Mouse (Mus musculus) forebrain, embryonic 10.5 days (tissue): ENCODE data around the gene AL731706.2. TPM values are rescaled to one million over a fixed set of nuclear protein-coding genes. Genes with fewer than 3 reads are reported as not detected.

Experiments used
- DNase-seq: peaks from one replicate; pipeline ENCODE4 v3.0.0-alpha.2; 2017; ENCODE audit warnings: low spot score; ENCODE audit errors: extremely low spot score
- H3K27ac ChIP-seq: fragments of 300-500 bp; sonication (generic); 2 replicates; pipeline ENCODE4 v1.5.1; 2016; ENCODE audit warnings: mild to moderate bottlenecking
- H3K27me3 ChIP-seq: fragments of 300-500 bp; sonication (generic); 2 replicates; pipeline ENCODE4 v1.6.1; 2016; ENCODE audit warnings: mild to moderate bottlenecking; ENCODE audit not compliant: poor library complexity, severe bottlenecking
- H3K36me3 ChIP-seq: fragments of 300-500 bp; sonication (generic); replicated peaks from 2 replicates; pipeline ENCODE4 v1.6.1; 2016; ENCODE audit warnings: mild to moderate bottlenecking, moderate library complexity
- H3K4me1 ChIP-seq: fragments of 300-500 bp; sonication (generic); 2 replicates; pipeline ENCODE4 v1.6.1; 2016
- H3K4me3 ChIP-seq: fragments of 300-500 bp; sonication (generic); 2 replicates; pipeline ENCODE4 v1.5.1; 2016; ENCODE audit warnings: mild to moderate bottlenecking, moderate library complexity
- H3K9me3 ChIP-seq: fragments of 300-500 bp; sonication (generic); 2 replicates; pipeline ENCODE4 v1.6.1; 2016; ENCODE audit warnings: mild to moderate bottlenecking, moderate library complexity
- WGBS: fragments of 180-500 bp; shearing (Covaris S2); methylation state at CpG from one replicate; pipeline ENCODE4 v1.1.7; 2016; 5-methylcytosine and 5-hydroxymethylcytosine counted together
- polyA plus RNA-seq: library from polyadenylated mRNA; unstranded; fragments of >200 nt; fragmentation: Nextera tagmentation; extraction: Ambion mirVana; gene quantifications from 2 replicates; pipeline ENCODE4 v1.2.1, GENCODE M21; 2016

Gene AL731706.2
- 34.8 and 41.4 TPM in 2 replicates for polyA plus RNA-seq

DNA sequence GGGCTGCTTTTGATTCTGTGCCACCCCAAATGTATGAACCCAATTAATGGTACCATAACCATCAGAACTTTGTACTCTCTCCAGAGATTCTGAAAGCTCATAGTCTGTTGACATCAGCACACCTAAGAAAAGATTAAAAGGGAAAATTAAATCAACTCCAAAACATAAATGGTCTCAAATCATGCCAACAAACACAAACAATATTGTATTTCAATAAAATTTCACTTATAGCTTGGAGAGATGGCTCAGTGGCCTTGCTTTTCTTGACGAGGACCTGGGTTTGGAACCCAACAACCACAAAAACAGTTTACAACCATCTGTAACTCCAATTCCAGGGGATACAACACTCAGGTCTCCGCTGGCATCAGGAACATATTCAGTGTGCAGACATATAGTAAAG is at the start of gene AL731706.2:
Gene AL731706.2, minus strand, starts transcription at position 101 of the 400 bp plus-strand sequence.
- Histone ChIP-seq H3K36me3 (peaks cover 59% of the 10 kb centered on the region), H3K4me1 (peaks cover 5% of the 10 kb centered on the region; the same call in 1 of the 2 replicates), H3K9me3 (no peaks in the 10 kb centered on the region), H3K27me3 (no peaks in the 10 kb centered on the region), H3K4me3 (no peak within 1 kb of the TSS), H3K27ac (no peak within 1 kb of the TSS)
- 92% methylated on average over 2 of the region's 2 CpGs for WGBS
- no peak for DNase-seq

DNA sequence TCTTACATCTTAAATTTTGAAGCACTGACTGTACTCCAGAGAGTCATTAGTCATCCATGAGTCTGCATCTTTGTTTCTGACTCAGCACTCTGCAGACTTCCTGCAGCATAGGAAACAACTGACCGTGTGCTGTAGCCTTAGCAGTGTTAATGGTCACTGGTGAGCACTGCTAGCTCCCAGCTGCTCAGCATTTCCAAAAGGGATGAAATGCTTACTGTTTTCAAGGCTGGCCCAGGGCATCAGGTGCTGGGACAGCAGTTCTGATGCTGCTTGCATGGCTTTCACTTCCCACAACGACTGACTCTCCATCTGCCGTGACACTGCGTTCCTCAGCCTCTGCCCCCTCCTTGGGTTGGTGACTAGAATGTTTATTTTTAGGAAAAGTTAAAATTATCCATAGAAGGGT is 35.5 kb upstream of the AL731706.2 start:
- H3K27ac ChIP-seq, result no peak overlapping the region
- no peaks in the 10 kb centered on the region for H3K36me3 ChIP-seq
- no peak for DNase-seq
- H3K9me3 ChIP-seq, result no peaks in the 10 kb centered on the region
- no peak overlapping the region for H3K4me3 ChIP-seq
- no peaks in the 10 kb centered on the region for H3K27me3 ChIP-seq
- 82% methylated on average over 4 of the region's 4 CpGs for WGBS
- H3K4me1 ChIP-seq, result no peaks in the 10 kb centered on the region

GRCm38 (mm10) chr2:136920257-136920993 is 34.9 kb upstream of the AL731706.2 start:
- H3K9me3 ChIP-seq, result no peaks in the 10 kb centered on the region
- WGBS, result 89% methylated on average over 3 of the region's 3 CpGs
- H3K4me1 ChIP-seq, result no peaks in the 10 kb centered on the region
- no peak overlapping the region for H3K4me3 ChIP-seq
- DNase-seq, result no peak
- H3K27me3 ChIP-seq, result no peaks in the 10 kb centered on the region
- H3K27ac ChIP-seq, result no peak overlapping the region
- no peaks in the 10 kb centered on the region for H3K36me3 ChIP-seq

DNA sequence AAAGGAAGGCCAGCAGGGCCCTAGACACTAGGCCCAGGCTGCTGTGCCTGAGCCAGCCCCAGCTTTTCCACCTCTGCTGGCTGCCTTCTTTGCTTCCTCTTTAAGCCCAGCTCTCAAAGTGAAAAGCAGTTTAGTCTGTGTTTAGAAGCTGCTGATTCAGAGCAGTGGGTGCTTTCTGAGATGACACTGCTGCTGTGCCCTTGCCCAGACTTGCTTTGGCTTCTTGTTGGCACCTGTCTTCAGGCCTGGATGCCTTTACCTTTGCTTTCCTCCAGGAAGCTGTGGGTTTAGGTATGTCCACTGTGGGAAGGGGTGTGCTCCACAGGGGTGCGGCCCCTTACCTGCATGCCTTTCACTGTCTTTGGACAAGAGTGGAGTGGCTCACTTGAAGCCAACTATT is 34.0 kb upstream of the AL731706.2 start:
- H3K27ac ChIP-seq, result no peak overlapping the region
- no peaks in the 10 kb centered on the region for H3K36me3 ChIP-seq
- H3K27me3 ChIP-seq, result no peaks in the 10 kb centered on the region
- WGBS, result 97% methylated on average over 1 of the region's 1 CpGs
- peaks cover 4% of the 10 kb centered on the region; the same call in 1 of the 2 replicates for H3K4me1 ChIP-seq
- no peak overlapping the region for H3K4me3 ChIP-seq
- no peak for DNase-seq
- no peaks in the 10 kb centered on the region for H3K9me3 ChIP-seq

DNA sequence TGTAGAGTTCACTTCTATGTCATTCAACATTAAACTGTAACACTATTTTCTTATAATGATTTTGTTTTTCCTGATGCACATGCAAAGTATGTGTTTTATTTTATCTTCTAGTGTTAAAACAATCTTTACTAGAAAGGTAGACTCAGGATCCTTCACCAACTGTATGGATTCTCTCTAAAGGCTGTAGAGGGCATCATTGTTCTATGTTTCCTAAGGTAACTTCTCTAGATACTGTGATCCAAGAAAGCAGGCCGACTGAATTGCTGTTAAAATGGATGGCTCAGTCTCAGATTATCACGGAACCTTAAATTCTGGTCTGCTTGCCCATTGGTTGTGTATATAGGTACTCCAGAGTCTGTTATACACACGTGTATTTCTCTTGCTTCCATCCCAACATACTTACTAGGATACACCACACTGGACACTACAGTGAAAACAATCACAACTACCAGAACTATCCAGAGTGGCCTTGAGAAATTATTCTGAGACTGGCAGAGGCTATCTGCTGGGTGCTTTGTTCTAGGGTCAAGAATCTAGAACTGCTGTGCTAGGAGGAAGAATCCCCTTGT is 28.9 kb upstream of the AL731706.2 start:
- WGBS, result 69% methylated on average over 3 of the region's 3 CpGs
- 0 out of 2 replicates have a peak overlapping the region, but pooled peaks have one; percentile 30 for H3K27ac ChIP-seq
- no peak overlapping the region for H3K4me3 ChIP-seq
- no peaks in the 10 kb centered on the region for H3K36me3 ChIP-seq
- H3K9me3 ChIP-seq, result no peaks in the 10 kb centered on the region
- no peaks in the 10 kb centered on the region for H3K27me3 ChIP-seq
- H3K4me1 ChIP-seq, result peaks cover 37% of the 10 kb centered on the region
- DNase-seq, result no peak

DNA sequence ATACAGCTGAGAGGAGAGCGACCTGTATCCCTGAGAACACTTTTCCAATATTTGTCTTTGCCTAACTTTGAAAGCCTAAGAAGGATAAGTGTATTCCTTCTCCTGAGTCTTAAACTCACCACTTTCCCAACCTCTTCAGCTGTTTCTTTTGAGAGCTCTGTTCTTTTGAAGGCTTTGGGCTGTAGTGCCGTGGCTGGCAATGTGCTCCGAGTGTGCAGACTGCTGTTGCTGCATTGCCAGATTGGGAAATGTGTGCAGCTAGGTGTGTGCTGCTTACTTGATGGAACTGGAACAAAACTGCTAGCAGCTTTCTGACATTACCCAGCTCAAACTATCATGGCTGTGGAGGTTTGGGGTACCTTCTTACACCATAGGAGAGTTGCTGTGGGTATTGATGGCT is 27.5 kb upstream of the AL731706.2 start:
- no peak for DNase-seq
- peaks cover 40% of the 10 kb centered on the region for H3K4me1 ChIP-seq
- peak overlapping the region; percentile 35; the same call in 1 of the 2 replicates for H3K27ac ChIP-seq
- WGBS, result 40% methylated on average over 3 of the region's 3 CpGs
- H3K27me3 ChIP-seq, result no peaks in the 10 kb centered on the region
- H3K36me3 ChIP-seq, result no peaks in the 10 kb centered on the region
- no peaks in the 10 kb centered on the region for H3K9me3 ChIP-seq
- H3K4me3 ChIP-seq, result no peak overlapping the region

- WGBS, result 19% methylated on average over 4 of the region's 4 CpGs
- H3K9me3 ChIP-seq, result no peaks in the 10 kb centered on the region
- no peaks in the 10 kb centered on the region; the same call in 1 of the 2 replicates for H3K36me3 ChIP-seq
- no peaks in the 10 kb centered on the region for H3K27me3 ChIP-seq
- H3K4me1 ChIP-seq, result peaks cover 40% of the 10 kb centered on the region
- DNase-seq, result no peak
- H3K4me3 ChIP-seq, result no peak overlapping the region
- H3K27ac ChIP-seq, result peak overlapping the region; percentile 60
Measured at GRCm38 (mm10) chr2:136911958-136912411, 26.5 kb upstream of the AL731706.2 start.

DNA sequence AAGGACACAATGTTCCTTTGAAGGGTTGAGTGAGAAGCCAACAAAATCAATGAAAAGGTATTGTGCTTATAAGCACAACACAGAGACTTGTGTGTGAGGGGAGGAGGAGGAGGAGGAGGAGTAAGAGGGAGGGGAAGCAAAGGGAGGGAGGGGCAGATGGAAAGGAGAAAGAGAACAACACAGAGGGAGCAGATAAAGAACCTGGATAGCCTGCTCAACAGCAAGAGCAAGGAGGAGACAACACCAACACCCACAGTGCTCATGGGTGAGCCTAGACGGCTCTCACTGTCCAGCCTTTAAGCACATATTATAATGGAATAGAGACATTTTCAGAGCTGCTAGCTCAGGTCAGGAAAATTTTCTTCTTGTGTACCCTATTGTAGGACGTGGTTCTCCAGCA is 23.8 kb upstream of the AL731706.2 start:
- no peak overlapping the region for H3K4me3 ChIP-seq
- H3K4me1 ChIP-seq, result peaks cover 35% of the 10 kb centered on the region
- no peak overlapping the region; the same call in 1 of the 2 replicates for H3K27ac ChIP-seq
- DNase-seq, result no peak
- WGBS, result 72% methylated on average over 2 of the region's 2 CpGs
- H3K27me3 ChIP-seq, result no peaks in the 10 kb centered on the region
- H3K36me3 ChIP-seq, result peaks cover 13% of the 10 kb centered on the region
- H3K9me3 ChIP-seq, result peaks cover 2% of the 10 kb centered on the region; the same call in 1 of the 2 replicates

GRCm38 (mm10) chr2:136908596-136908995 is 23.1 kb upstream of the AL731706.2 start:
- no peaks in the 10 kb centered on the region for H3K27me3 ChIP-seq
- peaks cover 13% of the 10 kb centered on the region for H3K36me3 ChIP-seq
- DNase-seq, result no peak
- H3K9me3 ChIP-seq, result peaks cover 2% of the 10 kb centered on the region; the same call in 1 of the 2 replicates
- WGBS, result 81% methylated on average over 3 of the region's 3 CpGs
- H3K4me3 ChIP-seq, result no peak overlapping the region
- H3K4me1 ChIP-seq, result peaks cover 35% of the 10 kb centered on the region
- H3K27ac ChIP-seq, result no peak overlapping the region

- Histone ChIP-seq H3K4me3 (no peak overlapping the region), H3K4me1 (peaks cover 15% of the 10 kb centered on the region), H3K27ac (no peak overlapping the region), H3K36me3 (no peaks in the 10 kb centered on the region), H3K27me3 (no peaks in the 10 kb centered on the region), H3K9me3 (no peaks in the 10 kb centered on the region)
- 75% methylated on average over 2 of the region's 2 CpGs for WGBS
- no peak for DNase-seq
Measured at GRCm38 (mm10) chr2:136896131-136896530, 10.7 kb upstream of the AL731706.2 start.

GRCm38 (mm10) chr2:136894494-136894893 is 9.0 kb upstream of the AL731706.2 start:
- WGBS, result 42% methylated on average over 2 of the region's 2 CpGs
- Histone ChIP-seq H3K9me3 (no peaks in the 10 kb centered on the region), H3K27me3 (no peaks in the 10 kb centered on the region), H3K27ac (no peak overlapping the region), H3K4me1 (peaks cover 21% of the 10 kb centered on the region), H3K36me3 (0 out of 2 replicates have a peak, but pooled peaks cover under 1% of the 10 kb centered on the region), H3K4me3 (no peak overlapping the region)
- no peak for DNase-seq

GRCm38 (mm10) chr2:136891951-136892371 is 6.5 kb upstream of the AL731706.2 start:
- H3K27me3 ChIP-seq, result no peaks in the 10 kb centered on the region
- peaks cover 21% of the 10 kb centered on the region for H3K4me1 ChIP-seq
- H3K9me3 ChIP-seq, result no peaks in the 10 kb centered on the region
- WGBS, result under 1% methylated on average over 23 of the region's 23 CpGs
- peak; percentile 92 for DNase-seq
- peak overlapping the region; percentile 82 for H3K4me3 ChIP-seq
- peaks cover 5% of the 10 kb centered on the region; the same call in 1 of the 2 replicates for H3K36me3 ChIP-seq
- peak overlapping the region; percentile 97 for H3K27ac ChIP-seq
